Mouse (Mus musculus): ENCODE results near the gene Rgl2.
"Not testable (repeated sequence)": the region's sequence is repeated elsewhere in the genome, so short reads cannot be mapped to it uniquely, and the experiment has no call there.

The Rgl2 gene

DNA sequence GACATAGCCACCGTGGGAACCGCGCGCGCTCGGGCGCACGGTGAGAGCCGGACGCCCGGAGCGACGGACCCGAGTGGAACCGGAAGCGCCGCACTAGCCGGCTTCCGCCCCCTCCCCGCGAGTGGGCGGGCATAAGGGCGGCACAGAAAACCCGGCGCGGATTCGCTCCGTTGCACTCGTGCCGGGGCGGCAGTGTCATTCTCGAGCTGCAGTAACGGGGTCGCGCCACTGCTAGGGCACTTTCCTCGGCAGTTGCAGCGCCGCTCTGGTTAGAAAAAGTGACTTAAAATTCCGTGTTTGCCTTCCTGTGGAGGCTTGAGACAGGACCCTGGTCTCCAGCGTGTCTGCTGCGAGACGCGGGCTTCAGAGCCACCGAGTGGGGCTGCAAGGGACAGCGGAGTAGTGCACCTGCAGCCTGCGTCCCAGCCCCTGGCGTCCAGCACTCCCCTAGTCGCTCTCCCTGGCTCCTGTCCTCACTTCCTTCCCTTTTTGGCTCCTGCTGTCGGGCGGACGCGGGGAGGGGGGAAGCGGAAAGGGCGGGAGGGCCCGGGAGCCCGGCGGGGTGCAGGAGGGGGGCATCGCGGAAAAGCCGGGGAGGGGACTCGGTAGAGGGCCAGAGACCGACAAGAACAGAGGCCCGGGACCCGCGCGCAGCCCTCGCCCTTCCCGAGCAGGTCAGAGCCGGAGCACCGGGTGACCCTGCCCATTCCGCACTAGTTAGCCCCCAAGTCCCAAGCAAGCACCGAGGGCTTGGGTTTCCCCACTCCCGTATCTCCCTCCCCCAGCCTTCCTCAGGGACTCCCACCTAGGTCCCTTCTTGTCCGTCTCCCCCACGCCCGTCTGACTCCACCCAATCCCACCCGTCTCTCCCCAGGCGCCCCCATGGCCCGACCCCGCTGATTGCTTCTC, at the start of gene Rgl2:
Gene Rgl2, plus strand, starts transcription at position 173 of the 909 bp plus-strand sequence.
- DNase-seq (ENCODE audit: low read depth, low spot score) = peak; percentile 95

DNA sequence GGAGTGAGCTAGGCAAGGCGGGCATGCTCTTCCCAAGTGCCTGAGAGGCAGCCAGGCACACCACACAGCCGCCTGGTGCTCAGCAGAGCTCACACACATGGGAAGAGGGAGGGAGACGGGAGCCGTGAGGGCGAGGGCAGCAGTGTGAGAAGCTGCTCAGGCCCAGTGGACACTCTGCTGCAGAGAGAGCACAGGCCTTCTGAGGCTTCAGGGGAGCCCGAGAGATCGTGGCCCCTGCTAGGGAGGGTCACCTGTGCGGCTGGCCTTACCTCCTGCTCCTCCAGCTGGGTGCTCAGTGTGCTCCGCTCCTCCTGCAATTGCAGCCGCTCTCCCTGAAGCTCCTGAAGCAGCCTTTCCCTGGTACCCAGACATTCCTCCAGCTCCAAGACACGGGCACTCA, 45.0 kb upstream of the Rgl2 start:
- not testable (repeated sequence) for DNase-seq (ENCODE audit: low read depth, low spot score)

DNA sequence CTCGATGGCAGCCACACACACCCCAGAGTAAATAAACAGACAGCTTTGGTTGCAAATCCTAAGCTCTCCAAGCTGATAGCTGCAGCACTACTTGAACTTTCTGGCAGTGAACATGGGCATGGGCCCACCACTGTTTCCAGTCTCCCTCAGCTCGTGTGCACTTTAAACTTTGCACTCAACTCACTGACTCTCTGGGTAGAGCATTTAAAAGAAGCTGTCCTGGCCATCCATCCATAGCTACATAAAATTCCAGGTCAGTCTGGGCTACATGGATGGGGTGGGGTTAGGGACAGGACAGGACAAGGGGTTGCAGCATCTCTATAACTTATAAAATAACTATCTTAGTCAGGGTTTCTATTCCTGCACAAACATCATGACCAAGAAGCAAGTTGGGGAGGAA, 41.5 kb upstream of the Rgl2 start:
- not testable (repeated sequence) for DNase-seq (ENCODE audit: low read depth, low spot score)

DNA sequence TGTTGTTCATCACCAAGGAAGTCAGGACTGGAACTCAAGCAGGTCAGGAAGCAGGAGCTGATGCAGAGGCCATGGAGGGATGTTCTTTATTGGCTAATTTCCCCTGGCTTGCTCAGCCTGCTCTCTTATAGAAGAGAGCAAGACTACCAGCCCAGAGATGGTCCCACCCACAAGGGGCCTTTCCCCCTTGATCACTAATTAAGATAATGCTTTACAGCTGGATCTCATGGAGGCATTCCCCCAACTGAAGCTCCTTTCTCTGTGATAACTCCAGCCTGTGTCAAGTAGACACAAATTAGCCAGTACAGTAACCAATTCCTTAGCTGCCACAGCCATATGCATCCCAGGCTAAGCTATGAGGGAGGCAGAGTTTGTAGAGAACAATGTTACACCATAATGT, 41.1 kb upstream of the Rgl2 start:
- not testable (repeated sequence) for DNase-seq (ENCODE audit: low read depth, low spot score)

DNA sequence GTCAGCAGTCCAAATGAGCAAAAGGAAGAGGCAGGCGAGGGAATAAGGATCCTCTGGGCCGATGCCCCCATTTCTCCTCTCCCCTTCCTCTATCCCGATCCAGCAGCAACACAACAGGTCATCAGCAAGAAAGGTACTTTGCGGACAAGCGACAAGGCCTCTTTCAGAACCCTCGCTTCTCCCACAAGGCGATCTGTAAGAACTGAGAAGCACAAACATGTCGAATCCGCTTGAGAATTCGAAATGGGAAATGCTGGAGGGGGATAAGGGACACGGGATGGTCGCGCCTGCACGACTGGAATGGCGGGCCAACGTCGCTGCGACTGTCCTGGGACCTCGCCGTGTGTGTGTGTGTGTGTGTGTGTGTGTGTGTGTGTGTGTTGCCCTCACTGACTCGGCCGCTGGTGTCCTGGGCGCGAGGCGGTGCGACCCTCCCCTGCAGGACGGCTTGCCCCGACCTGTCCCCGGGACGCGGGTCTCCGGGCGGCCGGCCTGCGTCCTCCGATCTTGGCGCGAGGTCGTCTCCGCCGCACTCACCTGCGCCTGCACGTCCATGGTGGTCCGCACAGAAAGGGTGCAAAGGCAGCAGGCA, 39.3 kb upstream of the Rgl2 start:
- not testable (repeated sequence) for DNase-seq (ENCODE audit: low read depth, low spot score)

DNA sequence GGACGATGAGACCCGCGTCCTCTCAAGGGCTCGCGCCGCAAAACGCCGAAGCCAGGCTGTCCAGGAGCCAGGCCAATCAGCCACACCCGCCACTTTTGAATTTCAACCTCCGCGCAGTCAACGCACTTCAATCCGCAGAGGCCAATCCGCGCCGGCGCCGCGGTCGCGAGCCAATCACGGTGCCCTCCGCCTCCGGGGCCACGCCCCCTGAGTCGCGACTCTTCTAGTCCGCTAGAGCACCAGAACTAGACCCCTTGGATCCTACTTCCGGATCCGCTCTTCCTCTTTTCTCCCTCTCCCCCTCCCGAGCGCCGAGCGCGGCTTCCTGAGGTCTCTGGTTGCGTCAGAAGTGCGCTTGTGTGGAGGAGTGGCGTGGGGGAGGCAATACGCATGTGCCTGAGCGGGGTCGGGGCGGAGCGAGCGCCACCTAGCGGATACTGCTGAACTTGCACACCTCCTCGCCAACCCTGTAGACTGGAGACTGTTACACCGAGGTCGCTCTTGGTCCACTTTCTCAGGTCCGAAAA, 38.7 kb upstream of the Rgl2 start, which contains the start of gene Kifc1:
Gene Kifc1, minus strand, starts transcription at position 129 of the 527 bp plus-strand sequence.
- DNase-seq (ENCODE audit: low read depth, low spot score) = peak; percentile 100

DNA sequence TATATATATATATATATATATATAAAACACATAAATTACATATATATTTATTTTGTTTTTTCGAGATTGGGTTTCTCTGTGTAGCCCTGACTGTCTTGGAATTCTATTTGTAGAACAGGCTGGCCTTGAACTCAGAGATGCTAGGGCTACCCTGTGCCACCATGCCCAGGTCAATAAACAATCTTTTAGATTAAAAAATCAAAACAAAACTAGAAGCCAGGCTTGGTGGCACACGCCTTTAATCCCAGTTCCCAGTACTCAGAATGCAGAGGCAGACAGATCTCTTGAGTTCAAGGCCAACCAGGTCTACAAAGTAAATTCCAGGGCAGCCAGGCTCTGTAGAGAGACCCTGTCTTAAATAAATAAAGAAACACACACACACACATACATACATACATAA, 38.0 kb upstream of the Rgl2 start:
- no peak for DNase-seq (ENCODE audit: low read depth, low spot score)

DNA sequence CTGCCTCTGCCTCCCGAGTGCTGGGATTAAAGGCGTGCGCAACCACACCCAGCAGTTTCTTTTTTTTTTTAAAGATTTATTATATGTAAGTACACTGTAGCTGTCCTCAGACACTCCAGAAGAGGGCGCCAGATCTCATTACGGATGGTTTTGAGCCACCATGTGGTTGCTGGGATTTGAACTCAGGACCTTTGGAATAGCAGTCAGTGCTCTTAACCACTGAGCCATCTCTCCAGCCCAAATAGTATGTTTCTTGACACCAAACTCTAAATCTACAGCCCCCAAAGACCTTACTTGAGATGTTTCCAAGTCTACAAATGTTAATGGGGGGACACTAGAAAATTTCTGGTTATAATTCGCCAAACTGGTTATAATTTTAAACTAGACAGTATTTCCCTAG, 37.5 kb upstream of the Rgl2 start:
- DNase-seq (ENCODE audit: low read depth, low spot score) = not testable (repeated sequence)

DNA sequence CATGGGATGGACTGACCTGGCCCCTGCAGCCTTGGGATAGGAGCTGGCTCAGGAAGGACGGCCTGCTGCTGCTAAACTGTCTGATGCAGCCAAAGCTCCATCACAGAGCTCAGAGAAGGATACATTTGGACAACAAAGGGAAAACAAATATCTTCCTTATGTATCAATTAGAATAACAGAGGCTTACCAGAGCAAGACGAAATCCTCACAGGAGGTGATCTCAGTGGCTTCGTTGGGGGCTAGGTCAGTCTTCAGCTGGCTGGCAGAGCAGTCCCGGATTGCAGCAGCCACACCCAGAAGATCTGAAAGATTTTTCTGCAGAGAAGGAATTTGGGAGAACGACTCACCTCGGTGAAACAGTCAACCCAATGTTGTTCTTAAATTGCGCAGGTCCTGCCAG, 36.9 kb upstream of the Rgl2 start:
- DNase-seq (ENCODE audit: low read depth, low spot score) = no peak

DNA sequence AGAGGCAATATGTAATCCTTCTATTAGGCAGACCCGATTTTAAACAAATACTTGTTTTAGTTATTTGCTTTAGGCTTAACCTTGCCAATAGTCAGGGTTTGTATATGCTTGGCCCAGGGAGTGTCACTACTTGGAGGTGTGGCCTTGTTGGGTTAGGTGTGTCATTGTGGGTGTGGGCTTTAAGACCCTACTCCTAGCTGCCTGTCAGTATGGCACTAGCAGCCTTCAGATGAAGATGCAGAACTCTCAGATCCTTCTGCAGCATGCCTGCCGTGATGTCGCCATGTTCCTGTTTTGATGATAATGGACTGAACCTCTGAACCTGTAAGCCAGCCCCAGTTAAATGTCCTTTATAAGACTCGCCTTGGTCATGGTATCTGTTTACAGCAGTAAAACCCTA, 36.3 kb upstream of the Rgl2 start:
- not testable (repeated sequence) for DNase-seq (ENCODE audit: low read depth, low spot score)

DNA sequence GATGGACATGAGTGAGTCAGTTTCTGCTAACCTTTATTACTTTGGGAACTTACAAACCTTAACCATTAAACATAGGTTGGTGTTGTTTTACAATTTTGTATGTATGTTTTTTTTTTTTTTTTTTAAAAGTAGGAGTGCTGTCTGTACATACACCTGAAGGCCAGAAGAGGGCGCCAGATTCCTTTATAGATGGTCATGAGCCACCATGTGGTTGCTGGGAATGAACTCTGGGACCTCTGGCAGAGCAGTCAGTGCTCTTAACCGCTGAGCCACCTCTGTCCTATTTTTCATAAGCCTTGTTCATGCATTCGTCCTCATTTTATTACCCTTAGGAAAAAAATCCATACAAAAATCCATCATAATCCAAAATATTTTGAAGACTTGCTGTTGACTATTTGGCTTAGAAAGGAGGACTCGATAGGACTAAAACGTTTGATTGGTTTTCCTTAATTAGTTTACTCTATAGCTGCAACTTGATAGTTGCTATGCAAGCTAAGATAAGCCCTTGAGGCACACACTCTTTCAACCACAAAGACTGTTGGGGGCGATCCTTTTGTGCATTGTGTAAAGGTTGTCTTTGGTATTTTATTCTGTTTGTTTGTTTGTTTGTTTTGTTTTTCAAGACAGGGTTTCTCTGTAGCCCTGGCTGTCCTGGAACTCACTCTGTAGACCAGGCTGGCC, 32.1 kb upstream of the Rgl2 start:
- DNase-seq (ENCODE audit: low read depth, low spot score) = peak; percentile 78

DNA sequence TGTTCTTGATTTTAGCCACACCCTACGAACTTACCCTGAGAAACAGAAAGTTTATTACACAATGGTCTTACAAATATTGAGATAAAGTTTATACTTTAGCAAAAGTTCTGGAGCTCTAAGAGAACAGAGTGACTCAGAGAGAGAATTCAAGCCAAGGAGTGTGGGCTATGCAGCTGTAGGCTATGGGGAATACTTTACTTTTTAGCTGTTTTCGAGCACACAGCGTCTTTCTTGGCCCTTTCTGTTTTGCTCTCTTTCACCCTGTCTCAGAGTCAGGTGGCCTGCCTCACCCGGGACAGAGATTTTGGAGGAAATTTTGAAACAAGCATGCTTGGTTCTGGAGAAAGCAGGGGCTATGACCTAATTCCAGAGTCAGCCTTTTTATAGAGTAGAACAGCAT, 31.1 kb upstream of the Rgl2 start:
- not testable (repeated sequence) for DNase-seq (ENCODE audit: low read depth, low spot score)

DNA sequence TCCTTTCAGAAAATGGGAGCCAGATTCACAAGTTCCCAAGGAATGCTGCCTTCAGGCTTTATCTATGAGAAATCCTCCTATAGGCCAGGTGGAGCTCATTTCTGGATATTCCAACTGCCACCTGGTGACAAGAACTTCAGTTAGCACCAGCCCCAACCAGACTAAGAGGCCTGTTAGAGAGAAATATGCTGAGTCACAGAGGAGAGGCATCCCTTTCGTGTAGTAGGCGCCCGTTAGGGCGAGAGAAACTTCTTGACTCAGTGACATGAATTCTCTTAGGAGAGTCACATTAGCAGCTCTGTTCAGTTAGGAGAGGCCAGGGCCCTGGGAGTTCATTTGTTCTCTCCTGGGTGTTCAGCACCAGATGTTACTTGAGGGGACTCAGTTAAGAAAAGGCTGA, 29.7 kb upstream of the Rgl2 start:
- DNase-seq (ENCODE audit: low read depth, low spot score) = no peak

DNA sequence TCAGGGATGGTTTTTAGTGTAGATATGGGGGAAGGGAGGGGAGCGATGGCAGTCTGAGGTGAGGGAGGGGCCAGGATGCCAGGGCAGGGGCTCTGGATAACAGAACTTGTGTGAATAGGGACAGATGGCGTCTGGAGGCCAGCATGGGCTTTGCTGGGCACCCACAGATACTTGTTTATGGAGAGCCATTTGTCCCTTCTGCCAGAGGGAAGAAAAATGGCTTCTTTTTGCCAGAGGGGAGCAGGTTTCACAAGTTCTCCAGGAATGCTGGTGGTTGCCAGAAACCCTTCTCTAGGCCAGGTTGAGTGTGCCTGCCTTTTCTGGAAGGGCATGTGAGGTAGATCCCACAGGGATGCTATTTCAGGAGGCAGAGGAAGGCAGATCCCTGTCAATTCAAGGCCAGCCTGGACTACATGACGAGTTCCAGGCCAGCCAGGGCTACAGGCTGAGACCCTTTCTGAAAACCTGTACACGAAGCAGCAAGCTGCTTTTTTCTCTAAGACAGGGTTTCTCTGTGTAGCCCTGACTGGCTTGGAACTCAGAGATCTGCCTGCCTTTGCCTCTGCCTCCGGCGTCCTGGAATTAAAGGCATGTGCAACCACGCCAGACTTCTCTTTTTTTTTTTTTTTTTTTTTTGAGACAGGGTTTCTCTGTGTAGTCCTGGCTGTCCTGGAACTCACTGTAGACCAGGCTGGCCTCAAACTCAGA, 28.9 kb upstream of the Rgl2 start:
- DNase-seq (ENCODE audit: low read depth, low spot score) = no peak

DNA sequence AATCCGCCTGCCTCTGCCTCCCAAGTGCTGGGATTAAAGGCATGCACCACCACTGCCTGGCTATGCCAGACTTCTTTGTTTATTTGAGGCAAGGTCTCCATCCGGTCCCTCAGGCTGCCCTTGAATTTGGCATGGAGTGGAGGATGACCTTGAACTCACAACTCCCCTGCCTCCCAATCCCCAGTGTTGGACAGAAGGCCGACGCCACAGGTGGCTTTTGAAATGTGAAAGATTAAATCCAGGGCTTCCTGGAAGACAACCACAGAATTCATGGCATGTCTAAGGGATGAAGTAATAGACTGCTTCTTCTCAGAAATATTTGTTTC, 28.4 kb upstream of the Rgl2 start:
- DNase-seq (ENCODE audit: low read depth, low spot score) = no peak

DNA sequence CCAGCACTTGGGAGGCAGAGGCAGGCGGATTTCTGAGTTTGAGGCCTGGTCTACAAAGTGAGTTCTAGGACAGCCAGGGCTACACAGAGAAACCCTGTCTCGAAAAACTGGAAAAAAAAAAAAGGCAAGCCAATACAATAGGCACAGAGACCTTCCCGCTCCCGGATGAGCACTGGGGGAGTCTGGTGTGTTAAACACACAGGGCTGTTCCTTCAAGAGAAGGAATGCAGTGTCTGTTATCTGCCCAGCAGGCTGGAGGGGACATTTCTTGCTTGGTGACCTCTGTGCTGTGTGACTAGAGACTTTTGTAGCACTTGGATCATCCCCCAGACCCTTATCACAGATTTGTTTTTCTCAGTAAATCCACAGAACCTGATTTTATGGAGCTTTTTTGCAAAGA, 27.7 kb upstream of the Rgl2 start:
- DNase-seq (ENCODE audit: low read depth, low spot score) = no peak

DNA sequence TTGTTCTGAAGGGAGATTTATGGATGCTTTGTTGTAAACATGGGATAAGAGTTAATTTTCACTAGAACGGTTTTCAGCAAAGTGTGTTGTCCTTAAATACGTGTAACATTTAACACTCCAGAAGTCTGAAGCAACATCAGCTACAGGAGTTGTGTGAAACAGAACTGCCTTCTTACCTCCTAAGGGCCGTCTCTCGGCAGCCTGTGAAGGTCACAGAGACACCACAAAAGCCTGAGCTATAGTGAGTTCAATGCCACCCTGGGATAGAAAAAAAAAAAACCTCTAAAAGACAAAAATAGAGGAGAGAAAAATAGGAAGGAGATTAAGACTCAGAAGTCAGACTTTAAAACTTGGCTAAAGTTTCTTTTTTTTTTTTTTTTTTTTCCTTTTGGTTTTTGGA, 27.3 kb upstream of the Rgl2 start:
- no peak for DNase-seq (ENCODE audit: low read depth, low spot score)

DNA sequence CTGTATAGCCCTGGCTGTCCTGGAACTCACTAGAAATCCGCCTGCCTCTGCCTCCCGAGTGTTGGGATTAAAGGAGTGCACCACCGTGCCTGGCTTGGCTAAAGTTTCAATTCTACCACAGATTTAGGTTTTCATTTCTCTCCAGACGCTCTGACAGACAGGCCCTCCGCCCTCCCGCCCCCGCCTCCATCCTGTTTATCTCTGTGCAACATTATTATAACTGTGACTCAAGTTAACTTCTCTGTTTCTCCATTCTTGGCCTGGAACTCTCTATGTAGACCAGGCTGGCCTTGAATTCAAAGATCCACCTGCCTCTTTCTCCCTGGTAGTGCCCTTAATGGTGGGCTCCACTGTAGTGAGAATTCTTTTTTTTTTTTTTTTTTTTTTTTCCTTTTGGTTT, 26.9 kb upstream of the Rgl2 start:
- no peak for DNase-seq (ENCODE audit: low read depth, low spot score)

DNA sequence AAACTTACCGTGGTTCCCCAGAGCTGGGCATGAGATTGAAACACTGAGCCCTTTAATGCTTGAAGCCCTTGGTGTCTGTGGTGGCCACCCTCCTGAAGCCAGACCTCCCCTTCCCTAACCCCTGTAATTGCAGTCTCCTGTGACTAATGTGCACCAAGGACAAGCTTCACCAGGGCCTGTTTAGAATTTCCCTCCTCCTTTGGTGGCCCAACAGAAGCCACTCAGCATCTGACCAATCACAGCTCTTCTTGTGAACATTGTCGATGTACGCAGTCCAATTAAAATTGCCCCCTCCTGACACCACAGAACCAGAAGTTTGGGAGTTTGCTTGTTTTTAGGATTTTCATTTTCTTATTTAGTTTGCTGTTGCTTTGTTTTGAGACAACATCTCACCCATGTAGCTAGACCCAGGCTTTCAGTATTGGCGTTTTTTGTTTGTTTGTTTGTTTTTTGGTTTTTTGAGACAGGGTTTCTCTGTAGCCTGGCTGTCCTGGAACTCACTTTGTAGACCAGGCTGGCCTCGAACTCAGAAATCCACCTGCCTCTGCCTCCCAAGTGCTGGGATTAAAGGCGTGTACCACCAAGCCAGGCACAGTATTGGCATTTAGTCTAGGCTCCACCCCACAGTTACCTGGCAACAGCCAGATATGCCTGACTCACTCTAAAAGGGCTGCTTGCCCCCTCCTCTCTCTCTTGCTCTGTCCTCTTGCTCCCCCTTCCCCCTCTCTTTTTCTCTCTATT, 25.3 kb upstream of the Rgl2 start:
- not testable (repeated sequence) for DNase-seq (ENCODE audit: low read depth, low spot score)

DNA sequence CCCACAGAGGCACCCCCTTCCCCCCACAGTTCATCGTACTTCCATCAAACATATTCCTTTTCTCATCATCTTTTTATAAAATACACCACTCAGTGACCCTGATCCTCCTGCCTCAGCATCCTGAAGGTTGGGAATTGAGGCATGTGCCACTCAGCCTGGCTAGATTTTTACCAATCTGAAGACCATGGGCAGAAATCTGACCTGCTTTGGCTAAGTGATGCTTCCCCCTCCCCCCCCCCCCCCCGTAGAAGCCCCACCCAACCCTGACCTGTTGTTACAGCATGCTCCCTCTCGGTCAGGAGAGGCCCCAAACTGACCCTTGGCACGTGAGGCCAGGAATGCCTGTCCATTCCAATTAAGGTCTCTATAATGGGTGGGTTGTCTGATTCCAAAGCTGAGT, 24.5 kb upstream of the Rgl2 start, which contains the start of gene Platr17:
Gene Platr17, plus strand, starts transcription at position 301 of the 400 bp plus-strand sequence.
- not testable (repeated sequence) for DNase-seq (ENCODE audit: low read depth, low spot score)

All from mesoderm, embryonic 11.5 days (tissue).